Mouse (Mus musculus) heart, embryonic 16.5 days (tissue): ENCODE results near the gene Ly6g5c. TPM values are rescaled to one million over a fixed set of nuclear protein-coding genes. Genes with fewer than 3 reads are reported as not detected.
A peak's percentile ranks its signal among the peaks of the same experiment; 100 is the strongest.

Source experiments
- ATAC-seq: fragments of 200-750 bp; cut with Nextera tagmentation; replicated peaks from 2 replicates; pipeline ENCODE4 v1.8.0; 2017; ENCODE audit warnings: moderate number of reproducible peaks; ENCODE audit not compliant: insufficient read depth, low FRiP score; ENCODE audit errors: extremely low read depth
- H3K27ac ChIP-seq: fragments of 300-500 bp; sonication (generic); 2 replicates; pipeline ENCODE4 v1.5.1; 2014; ENCODE audit warnings: mild to moderate bottlenecking, low read length, control low read depth, moderate library complexity
- H3K27me3 ChIP-seq: fragments of 300-500 bp; sonication (generic); 2 replicates; pipeline ENCODE4 v1.6.1; 2014; ENCODE audit warnings: low read length, mixed read lengths; ENCODE audit not compliant: control insufficient read depth, insufficient read depth
- H3K36me3 ChIP-seq: fragments of 300-500 bp; sonication (generic); 2 replicates; pipeline ENCODE4 v1.6.1; 2014; ENCODE audit not compliant: control insufficient read depth, insufficient read depth
- H3K4me1 ChIP-seq: fragments of 300-500 bp; sonication (generic); 2 replicates; pipeline ENCODE4 v1.6.1; 2014; ENCODE audit warnings: low read length, mixed read lengths; ENCODE audit not compliant: control insufficient read depth, insufficient read depth
- H3K4me2 ChIP-seq: fragments of 300-500 bp; sonication (generic); 2 replicates; pipeline ENCODE4 v1.6.1; 2014; ENCODE audit warnings: low read depth, mild to moderate bottlenecking, control low read depth, low read length
- H3K4me3 ChIP-seq: fragments of 300-500 bp; sonication (generic); 2 replicates; pipeline ENCODE4 v1.5.1; 2014; ENCODE audit warnings: mild to moderate bottlenecking, control low read depth, low read length
- H3K9ac ChIP-seq: fragments of 300-500 bp; sonication (generic); 2 replicates; pipeline ENCODE4 v1.6.1; 2014; ENCODE audit warnings: low read length, control low read depth
- H3K9me3 ChIP-seq: fragments of 300-500 bp; sonication (generic); replicated peaks from 2 replicates; pipeline ENCODE4 v1.6.1; 2016; ENCODE audit warnings: low read length; ENCODE audit not compliant: control insufficient read depth
- WGBS: fragments of 180-500 bp; shearing (Covaris S2); extraction: QIAGEN DNeasy Blood & Tissue Kit; methylation state at CpG from one replicate; pipeline ENCODE4 v1.1.7; 2014; 5-methylcytosine and 5-hydroxymethylcytosine counted together
- polyA plus RNA-seq: library from polyadenylated mRNA; unstranded; fragments of >200 nt; fragmentation: Nextera tagmentation; extraction: Ambion mirVana; gene quantifications from 2 replicates; pipeline ENCODE4 v1.2.1, GENCODE M21; 2015

The Ly6g5c gene
- polyA plus RNA-seq, 1 experiment from 2014 or later, result 0.72 TPM

GRCm38 (mm10) chr17:35155451-35155850 lies 47.4 kb downstream of the Ly6g5c start:
- Histone ChIP-seq H3K4me3 (no peak overlapping the region), H3K4me1 (no peaks in the 10 kb centered on the region), H3K9ac (no peak overlapping the region), H3K9me3 (no peaks in the 10 kb centered on the region), H3K27me3 (no peaks in the 10 kb centered on the region), H3K27ac (no peak overlapping the region), H3K4me2 (no peak overlapping the region), H3K36me3 (peaks cover 98% of the 10 kb centered on the region)
- no peak for ATAC-seq
- 87% methylated on average over 12 of the region's 12 CpGs for WGBS

- no peak overlapping the region for H3K4me2 ChIP-seq
- no peaks in the 10 kb centered on the region for H3K9me3 ChIP-seq
- no peak; the same call in 1 of the 2 replicates for ATAC-seq
- no peaks in the 10 kb centered on the region for H3K27me3 ChIP-seq
- WGBS, result 88% methylated on average over 33 of the region's 33 CpGs
- H3K4me1 ChIP-seq, result peaks cover 2% of the 10 kb centered on the region; the same call in 1 of the 2 replicates
- H3K4me3 ChIP-seq, result no peak overlapping the region
- peaks cover 99% of the 10 kb centered on the region for H3K36me3 ChIP-seq
- H3K9ac ChIP-seq, result no peak overlapping the region
- H3K27ac ChIP-seq, result no peak overlapping the region
Observed at GRCm38 (mm10) chr17:35156461-35157200, 48.6 kb downstream of the Ly6g5c start.

- Histone ChIP-seq H3K27ac (no peak overlapping the region), H3K9me3 (no peaks in the 10 kb centered on the region)
- WGBS, result 86% methylated on average over 8 of the region's 8 CpGs
Observed at GRCm38 (mm10) chr17:35157254-35157653, 49.2 kb downstream of the Ly6g5c start.

GRCm38 (mm10) chr17:35157661-35158175 lies 49.6 kb downstream of the Ly6g5c start:
- ATAC-seq, result no peak
- no peaks in the 10 kb centered on the region for H3K27me3 ChIP-seq
- H3K4me3 ChIP-seq, result no peak overlapping the region
- peaks cover 13% of the 10 kb centered on the region for H3K4me1 ChIP-seq
- no peak overlapping the region for H3K4me2 ChIP-seq
- no peaks in the 10 kb centered on the region for H3K9me3 ChIP-seq
- H3K27ac ChIP-seq, result no peak overlapping the region
- 85% methylated on average over 8 of the region's 8 CpGs for WGBS
- peaks cover 94% of the 10 kb centered on the region for H3K36me3 ChIP-seq
- no peak overlapping the region for H3K9ac ChIP-seq

More at GRCm38 (mm10) chr17:35157254-35157653, 49.2 kb downstream of the Ly6g5c start:
- no peaks in the 10 kb centered on the region for H3K27me3 ChIP-seq
- no peak overlapping the region for H3K4me3 ChIP-seq
- ATAC-seq, result no peak
- H3K4me2 ChIP-seq, result no peak overlapping the region
- no peak overlapping the region for H3K9ac ChIP-seq
- H3K4me1 ChIP-seq, result peaks cover 8% of the 10 kb centered on the region
- H3K36me3 ChIP-seq, result peaks cover 99% of the 10 kb centered on the region

GRCm38 (mm10) chr17:35158850-35159593 lies 50.9 kb downstream of the Ly6g5c start:
- Histone ChIP-seq H3K4me2 (no peak overlapping the region), H3K4me1 (peaks cover 16% of the 10 kb centered on the region), H3K9me3 (no peaks in the 10 kb centered on the region), H3K36me3 (peaks cover 81% of the 10 kb centered on the region), H3K9ac (no peak overlapping the region), H3K27ac (no peak overlapping the region), H3K27me3 (no peaks in the 10 kb centered on the region), H3K4me3 (no peak overlapping the region)
- WGBS, result 90% methylated on average over 16 of the region's 16 CpGs
- no peak for ATAC-seq

- Histone ChIP-seq H3K9ac (no peak overlapping the region), H3K4me2 (no peak overlapping the region), H3K27ac (no peak overlapping the region), H3K36me3 (peaks cover 75% of the 10 kb centered on the region), H3K27me3 (no peaks in the 10 kb centered on the region), H3K4me1 (peaks cover 16% of the 10 kb centered on the region), H3K9me3 (no peaks in the 10 kb centered on the region), H3K4me3 (no peak overlapping the region)
- 82% methylated on average over 7 of the region's 7 CpGs for WGBS
- no peak for ATAC-seq
Observed at GRCm38 (mm10) chr17:35159638-35160037, 51.6 kb downstream of the Ly6g5c start.

GRCm38 (mm10) chr17:35161421-35161820 lies 53.3 kb downstream of the Ly6g5c start:
- Histone ChIP-seq H3K4me2 (0 out of 2 replicates have a peak overlapping the region, but pooled peaks have one; percentile 4), H3K4me1 (peaks cover 23% of the 10 kb centered on the region), H3K9me3 (no peaks in the 10 kb centered on the region), H3K4me3 (no peak overlapping the region), H3K27ac (no peak overlapping the region), H3K9ac (no peak overlapping the region), H3K27me3 (no peaks in the 10 kb centered on the region), H3K36me3 (peaks cover 57% of the 10 kb centered on the region)
- ATAC-seq, result no peak
- 77% methylated on average over 11 of the region's 11 CpGs for WGBS
